Mouse (Mus musculus) adrenal gland, adult 18-20 months (tissue): Measurements from ENCODE around the gene Ssna1. TPM values are rescaled to one million over a fixed set of nuclear protein-coding genes. Genes with fewer than 3 reads are reported as not detected.

Experiments used
- DNase-seq, 2 experiments: peaks; one replicate each; pipeline ENCODE4 v3.0.0; 2021 to 2022; ENCODE audit warnings: low spot score in 2 of 2
- total RNA-seq, 2 experiments: library from RNA; stranded (reverse); gene quantifications; 1 replicate in 1 of 2; 2 replicates in 1 of 2; pipeline ENCODE4 v1.2.3; 2021

Ssna1 gene
- total RNA-seq, 2 experiments from 2014 or later: 37.2 to 40.1 TPM

GRCm38 (mm10) chr2:25234551-25235220, 37.6 kb downstream of the Ssna1 start:
- no peak for DNase-seq

DNA sequence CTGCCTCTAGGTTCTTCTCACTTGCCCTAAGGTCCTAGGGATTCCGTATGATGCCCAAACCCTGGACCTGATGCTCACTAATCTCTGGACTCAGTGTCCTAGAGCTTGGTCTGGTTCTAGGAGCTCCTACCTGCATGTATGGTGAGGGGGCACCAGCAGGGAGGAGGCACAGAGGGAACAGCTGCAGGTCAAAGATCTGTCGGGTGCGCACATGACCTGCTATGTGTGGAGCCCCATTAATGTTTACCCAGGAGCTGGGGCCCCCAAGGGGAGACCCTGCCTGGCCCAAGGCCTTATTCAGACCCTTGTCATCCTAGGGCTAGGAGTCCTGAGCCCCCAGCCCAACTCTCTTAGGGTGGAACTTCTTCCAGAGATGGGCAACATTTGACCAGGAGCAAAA, 38.2 kb downstream of the Ssna1 start, which contains the start of gene Slc34a3:
Gene Slc34a3 (minus strand): TSS at position 315 of the 400 bp plus-strand sequence.
- DNase-seq: no peak

DNA sequence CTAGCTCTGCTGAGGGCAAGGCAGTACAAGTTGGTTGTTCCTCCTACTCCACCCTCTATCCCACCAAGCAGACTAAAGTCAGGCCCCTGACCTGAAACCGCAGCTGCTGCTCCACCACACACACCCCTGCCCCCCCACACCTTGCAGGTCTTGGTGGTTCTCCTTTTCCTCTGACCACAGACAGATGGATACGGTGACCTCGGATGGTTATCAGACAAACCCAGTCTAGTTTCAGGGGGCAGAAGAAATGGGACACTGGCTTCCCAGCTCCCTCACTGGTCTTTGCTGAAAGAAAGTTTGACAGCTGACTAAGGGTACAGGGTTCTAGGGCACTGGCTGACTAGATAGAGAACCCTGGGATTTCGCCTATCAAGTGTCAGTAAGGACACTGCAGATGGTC, 38.8 kb downstream of the Ssna1 start:
- DNase-seq: no peak

DNA sequence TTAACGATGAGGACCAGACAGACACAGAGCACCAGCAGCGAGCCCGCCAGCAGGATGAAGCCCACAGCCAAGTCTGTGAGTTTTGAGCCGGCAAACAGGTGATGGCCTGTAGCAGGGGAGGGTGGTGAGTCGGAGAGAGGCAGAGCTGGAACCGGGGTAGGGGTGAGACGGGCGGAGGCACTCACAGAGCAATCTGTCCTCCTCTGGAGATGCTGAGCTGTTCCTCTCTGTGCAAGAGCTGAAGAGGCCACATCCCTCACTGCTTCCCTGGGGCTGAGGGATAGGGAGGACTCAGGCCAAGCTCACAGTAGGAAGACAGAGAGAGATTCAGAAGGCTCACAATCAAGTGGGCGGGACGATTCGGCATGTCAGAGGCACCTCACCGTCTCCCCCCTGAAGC, 41.2 kb downstream of the Ssna1 start:
- DNase-seq: no peak

- no peak for DNase-seq
Observed at GRCm38 (mm10) chr2:25230581-25230980, 41.7 kb downstream of the Ssna1 start.

- DNase-seq: no peak
Observed at GRCm38 (mm10) chr2:25229582-25229981, 42.7 kb downstream of the Ssna1 start.

DNA sequence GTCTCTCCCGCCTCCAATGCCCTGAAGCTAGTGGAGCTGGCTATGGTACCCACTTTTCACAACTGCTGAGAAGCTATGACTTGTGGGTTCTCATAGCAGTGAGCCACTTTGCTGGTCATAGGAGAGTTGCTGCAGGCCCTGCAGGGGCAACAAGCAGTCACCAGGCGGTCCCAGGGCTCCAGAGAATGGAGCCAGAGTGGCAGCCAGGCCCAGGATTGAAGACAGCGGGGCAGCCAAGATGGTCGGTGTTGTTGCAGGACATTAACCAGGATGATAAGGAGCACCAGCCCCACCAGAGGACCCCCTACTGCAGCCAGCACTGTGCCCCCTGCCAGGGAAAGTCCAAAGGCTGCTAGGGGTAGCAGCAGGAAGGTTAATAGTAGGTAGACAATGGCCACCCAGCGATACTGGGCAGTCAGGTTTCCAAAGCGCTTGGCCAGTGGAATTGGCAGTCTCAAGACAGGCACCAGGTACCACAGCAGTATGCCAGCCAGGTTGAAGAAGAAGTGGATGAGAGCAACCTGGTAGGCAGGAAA, 43.2 kb downstream of the Ssna1 start:
- DNase-seq: no peak

- peak; percentile 78 to 83 for DNase-seq
Observed at GRCm38 (mm10) chr2:25228431-25228889, 43.8 kb downstream of the Ssna1 start.

DNA sequence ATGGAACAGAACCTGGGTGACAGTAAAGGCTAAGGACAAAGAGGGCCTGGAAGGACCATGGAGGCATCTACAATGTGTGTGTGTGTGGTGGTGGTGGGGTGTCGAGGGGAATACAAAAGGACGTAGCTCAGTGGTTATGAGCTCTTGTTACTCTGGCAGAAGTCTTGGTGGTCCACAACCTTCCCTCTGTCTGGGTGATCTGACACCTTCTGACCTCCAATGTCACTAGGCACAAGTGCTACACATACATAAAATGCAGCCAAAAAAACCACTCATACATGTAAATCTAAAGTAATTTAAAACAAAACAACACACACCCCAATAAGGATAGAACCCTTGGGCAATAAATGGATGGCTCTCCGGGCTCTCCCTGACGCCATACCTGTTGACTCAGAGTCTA, 44.8 kb downstream of the Ssna1 start:
- no peak for DNase-seq

GRCm38 (mm10) chr2:25226864-25227263, 45.4 kb downstream of the Ssna1 start:
- DNase-seq: no peak

DNA sequence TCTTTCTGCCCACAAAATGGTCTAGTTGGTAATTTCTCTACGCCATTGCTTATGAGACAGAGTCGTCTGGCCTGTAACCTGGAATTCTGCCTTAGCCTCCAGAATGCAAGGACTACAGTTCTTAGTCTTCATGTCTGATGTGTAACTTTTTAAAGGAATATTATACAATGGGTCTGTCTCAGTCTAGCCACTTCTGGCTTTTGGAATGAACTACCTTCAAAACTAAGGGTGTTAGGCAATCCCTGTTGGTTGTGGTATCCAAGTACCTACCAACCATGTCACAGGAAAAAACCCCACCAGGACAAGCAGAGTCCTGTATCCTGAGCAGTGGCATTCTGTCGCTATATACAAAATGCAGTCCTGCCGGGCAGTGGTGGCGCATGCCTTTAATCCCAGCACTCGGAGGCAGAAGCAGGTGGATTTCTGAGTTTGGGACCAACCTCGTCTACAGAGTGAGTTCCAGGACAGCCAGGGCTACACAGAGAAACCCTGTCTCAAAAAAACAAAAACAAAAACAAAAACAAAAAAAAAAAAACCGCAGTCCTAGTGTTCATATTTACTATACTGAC, 46.3 kb downstream of the Ssna1 start:
- no peak for DNase-seq

DNA sequence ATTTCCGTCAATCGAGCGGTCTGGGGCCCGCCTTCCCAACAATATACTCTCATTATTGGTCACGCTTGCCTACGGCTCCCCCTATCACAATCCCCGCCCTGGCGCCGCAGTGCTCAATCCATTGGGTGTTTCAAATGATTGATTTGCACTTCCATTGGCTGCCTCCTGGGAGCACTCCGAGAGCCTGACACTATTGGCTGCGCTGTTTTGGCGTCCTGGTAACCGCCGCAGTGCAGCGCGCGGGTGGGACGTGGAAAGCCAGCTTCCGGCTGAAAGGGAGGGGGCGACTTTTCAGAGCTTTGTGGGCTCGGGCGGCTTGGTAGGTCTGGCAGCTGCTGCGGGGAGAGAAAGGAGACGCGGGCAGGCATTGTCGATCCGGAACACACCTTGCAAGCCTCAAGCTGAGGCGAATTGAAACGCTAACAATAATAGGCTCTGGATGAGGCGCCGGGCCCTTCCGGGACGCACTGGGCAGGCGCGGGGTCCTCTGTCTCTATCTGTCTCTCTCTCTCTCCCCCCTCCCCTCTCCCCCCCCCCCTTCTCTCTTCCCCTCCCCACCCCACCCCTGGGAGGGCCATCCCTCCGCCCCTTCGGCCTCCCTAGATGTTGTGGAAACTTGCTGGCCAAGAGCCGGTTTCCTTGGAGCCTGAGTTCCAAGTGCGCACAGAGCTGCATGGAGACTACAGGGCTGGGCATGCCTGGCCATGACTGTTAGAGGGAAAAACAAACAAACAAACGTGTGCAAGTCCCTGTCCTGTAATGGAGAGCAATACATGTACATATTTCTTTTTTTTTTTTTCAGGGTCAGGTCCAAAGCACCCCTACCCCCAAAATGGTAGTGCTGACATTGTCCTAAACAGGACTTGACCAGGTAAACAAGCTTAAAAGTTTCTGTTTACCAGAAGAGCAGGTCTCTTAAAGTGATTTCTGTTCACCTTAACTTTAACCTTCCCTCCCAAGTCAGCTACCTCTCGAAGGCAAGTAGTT, 47.2 kb downstream of the Ssna1 start:
- DNase-seq: peak; percentile 86 to 87

- no peak for DNase-seq
Observed at GRCm38 (mm10) chr2:25224492-25224765, 47.8 kb downstream of the Ssna1 start, which contains the start of gene Tubb4b. Gene Tubb4b, minus strand, starts transcription at chr2:25224702.

- DNase-seq: peak; percentile 82
Observed at GRCm38 (mm10) chr2:25223681-25224491, 48.4 kb downstream of the Ssna1 start.

GRCm38 (mm10) chr2:25221331-25221772, 50.9 kb downstream of the Ssna1 start:
- no peak for DNase-seq

Other genes with a start within 250 kb of the Ssna1 start
- gene Nsmf, start 218.1 kb downstream of the Ssna1 start, total RNA-seq: 10 to 100 TPM; 43.4 to 55.4 TPM
- not detected for gene Entpd8, start 192.1 kb downstream of the Ssna1 start, total RNA-seq
- not detected for gene Noxa1, start 177.3 kb downstream of the Ssna1 start, total RNA-seq
- gene Nrarp, start 91.7 kb downstream of the Ssna1 start, total RNA-seq: 1 to 10 TPM; 2.3 to 3.5 TPM
- 10 to 100 TPM; 11.6 to 19.5 TPM for gene Tor4a, start 75.6 kb downstream of the Ssna1 start, total RNA-seq
- 10 to 100 TPM; 48.8 to 49.5 TPM for gene Nelfb, start 60.9 kb downstream of the Ssna1 start, total RNA-seq
- not detected for gene Stpg3, start 57.8 kb downstream of the Ssna1 start, total RNA-seq
- not detected for gene Fam166a, start 53.7 kb downstream of the Ssna1 start, total RNA-seq
- 100 to 1,000 TPM; 284 to 287 TPM for gene Tubb4b, start 47.7 kb downstream of the Ssna1 start, total RNA-seq
- not detected for gene Slc34a3, start 38.1 kb downstream of the Ssna1 start, total RNA-seq
- gene Rnf224, start 35.7 kb downstream of the Ssna1 start, total RNA-seq: not detected
- gene Rnf208, start 30.2 kb downstream of the Ssna1 start, total RNA-seq: 1 to 10 TPM; 7.9 to 8.3 TPM
- gene Cysrt1, start 30.0 kb downstream of the Ssna1 start, total RNA-seq: not detected
- gene AL732309.1, start 25.6 kb downstream of the Ssna1 start, total RNA-seq: 1 to 10 TPM; 2.2 to 5.7 TPM
- gene Tmem203, start 17.0 kb downstream of the Ssna1 start, total RNA-seq: 10 to 100 TPM; 19.5 to 24.4 TPM
- gene Tprn, start 9.8 kb downstream of the Ssna1 start, total RNA-seq: 1 to 10 TPM; 8.2 to 9.4 TPM
- 10 to 100 TPM; 75.5 to 82.4 TPM for gene Anapc2, start within 50 bp of the Ssna1 start, total RNA-seq
- not detected for gene Tmem210, start 15.7 kb upstream of the Ssna1 start, total RNA-seq
- gene Lrrc26, start 17.5 kb upstream of the Ssna1 start, total RNA-seq: not detected
- gene Grin1, start 46.7 kb upstream of the Ssna1 start, total RNA-seq: 10 to 100 TPM; 10.0 to 10.5 TPM
- gene Man1b1, start 59.9 kb upstream of the Ssna1 start, total RNA-seq: 10 to 100 TPM; 59.0 to 63.2 TPM
- gene Dpp7, start 83.9 kb upstream of the Ssna1 start, total RNA-seq: 10 to 100 TPM; 32.3 to 42.0 TPM
- 10 to 100 TPM; 18.8 to 20.9 TPM for gene Uap1l1, start 93.2 kb upstream of the Ssna1 start, total RNA-seq
- not detected for gene Sapcd2, start 99.9 kb upstream of the Ssna1 start, total RNA-seq
- 1 to 10 TPM; 3.2 to 8.3 TPM for gene Entpd2, start 123.4 kb upstream of the Ssna1 start, total RNA-seq
- gene Npdc1, start 126.9 kb upstream of the Ssna1 start, total RNA-seq: 100 to 1,000 TPM; 125 to 161 TPM
- gene Fut7, start 150.8 kb upstream of the Ssna1 start, total RNA-seq: under 1 TPM; 0.13 to 0.35 TPM
- 10 to 100 TPM; 36.9 to 48.5 TPM for gene Abca2, start 156.3 kb upstream of the Ssna1 start, total RNA-seq
- gene Clic3, start 184.4 kb upstream of the Ssna1 start, total RNA-seq: 1 to 10 TPM in 1 of 2 experiments, under 1 TPM in 1; 0.53 to 1.1 TPM
- 10 to 100 TPM; 38.6 to 54.5 TPM for gene Paxx, start 188.7 kb upstream of the Ssna1 start, total RNA-seq
- 1 to 10 TPM; 1.1 to 3.1 TPM for gene Ptgds, start 197.6 kb upstream of the Ssna1 start, total RNA-seq
- not detected for gene Lcn12, start 221.5 kb upstream of the Ssna1 start, total RNA-seq
- 10 to 100 TPM; 92.1 to 94.5 TPM for gene Fbxw5, start 228.3 kb upstream of the Ssna1 start, total RNA-seq
- gene C8g, start 229.3 kb upstream of the Ssna1 start, total RNA-seq: 1 to 10 TPM; 2.2 to 3.5 TPM